In genomic region chr1:156718286-156718949, GRCm38 (mm10) we compare ENCODE assay signal across 8 mouse cellular contexts. TPM values are rescaled to one million over a fixed set of nuclear protein-coding genes. Genes with fewer than 3 reads are reported as not detected.
DNase-seq lines count a peak whose midpoint lies in the region; ATAC-seq and TF ChIP-seq lines count a peak whose summit lies in the region.

No protein-coding gene starts in this region.

- H3K27ac ChIP-seq in CH12.LX (ENCODE audit: insufficient read depth, low read depth) = peak overlapping the region; percentile 25; the same call in 1 of the 2 replicates
- H3K27ac ChIP-seq in embryonic facial prominence, embryonic 10.5 days (replicated peaks) = peak overlapping the region; percentile 97
- H3K27ac ChIP-seq in kidney, embryonic 15.5 days = peak overlapping the region; percentile 95
- peak overlapping the region; percentile 63 for H3K27ac ChIP-seq in lung, embryonic 16.5 days (ENCODE audit: low read length)
- H3K27ac ChIP-seq in olfactory bulb, adult 2 months (ENCODE audit: insufficient read depth, low read depth, low read length) = peak overlapping the region; percentile 23; the same call in 1 of the 2 replicates

- no peaks in the 10 kb centered on the region for H3K9me3 ChIP-seq in CH12.LX (replicated peaks; ENCODE audit: low read length)
- no peaks in the 10 kb centered on the region for H3K9me3 ChIP-seq in embryonic facial prominence, embryonic 10.5 days
- no peaks in the 10 kb centered on the region for H3K9me3 ChIP-seq in kidney, embryonic 15.5 days (replicated peaks)
- H3K9me3 ChIP-seq in lung, embryonic 16.5 days (ENCODE audit: control insufficient read depth, low read length) = no peaks in the 10 kb centered on the region

- no peak for TF ChIP-seq CTCF in CH12.LX (conservative IDR thresholded peaks at IDR 0.05 in 1 of 2, IDR thresholded peaks at IDR 0.05 in 1 of 2; ENCODE audit: low read depth in 2 of 2, low read length in 2 of 2)
- TF ChIP-seq CTCF in olfactory bulb, adult 2 months (IDR thresholded peaks at IDR 0.05; ENCODE audit: insufficient read depth, low read depth, low read length) = no peak

- peak; percentile 33; the same call in 1 of the 2 replicates for TF ChIP-seq POLR2A in CH12.LX (IDR thresholded peaks at IDR 0.05; ENCODE audit: low read depth, low read length)
- TF ChIP-seq POLR2A in olfactory bulb, adult 2 months (IDR thresholded peaks at IDR 0.05; ENCODE audit: insufficient read depth, low read depth, low read length) = no peak

- under 1% methylated on average over 64 of the region's 73 CpGs for WGBS in embryonic facial prominence, embryonic 10.5 days
- under 1% methylated on average over 50 of the region's 73 CpGs for WGBS in kidney, embryonic 15.5 days
- under 1% methylated on average over 53 of the region's 73 CpGs for WGBS in lung, embryonic 16.5 days
- WGBS in olfactory bulb, adult 2 months = under 1% methylated on average over 73 of the region's 73 CpGs

- TF ChIP-seq EP300 in CH12.LX (IDR thresholded peaks at IDR 0.05; ENCODE audit: low read length) = no peak

- in situ Hi-C loops in CH12.LX (cut with MboI; ENCODE audit: low pct_ligation_motif_present, low pct_unique_long_range_greater_than_20kb, low sequenced_read_pairs) = loop anchor here (10.0 kb wide), 1 partner anchor 64 kb away; no protein-coding TSS in a partner anchor

- peaks cover 6% of the 10 kb centered on the region for H3K27me3 ChIP-seq in CH12.LX (replicated peaks)
- H3K27me3 ChIP-seq in embryonic facial prominence, embryonic 10.5 days (replicated peaks; ENCODE audit: low read depth, poor library complexity, severe bottlenecking) = peaks cover 17% of the 10 kb centered on the region
- H3K27me3 ChIP-seq in kidney, embryonic 15.5 days = no peaks in the 10 kb centered on the region
- H3K27me3 ChIP-seq in lung, embryonic 16.5 days (ENCODE audit: control insufficient read depth, insufficient read depth, low read depth, low read length) = no peaks in the 10 kb centered on the region

- TF ChIP-seq RAD21 in CH12.LX (IDR thresholded peaks at IDR 0.05; ENCODE audit: low read depth, low read length) = no peak

- H3K9ac ChIP-seq in CH12.LX (ENCODE audit: insufficient read depth, low read depth) = peak overlapping the region; percentile 53
- peak overlapping the region; percentile 77 for H3K9ac ChIP-seq in kidney, embryonic 15.5 days
- peak overlapping the region; percentile 73 for H3K9ac ChIP-seq in lung, embryonic 16.5 days (ENCODE audit: low read length)

- dilution Hi-C loops in CH12.LX (cut with MboI; ENCODE audit: extremely low pct_ligation_motif_present, extremely low pct_unique_long_range_greater_than_20kb, low sequenced_read_pairs) = no loop called here

- H3K36me3 ChIP-seq in CH12.LX (replicated peaks in 1 of 2; ENCODE audit: control insufficient read depth in 1 of 2, insufficient read depth in 1 of 2, low read length in 1 of 2) = peaks cover 3 to 24% of the 10 kb centered on the region in 2 experiments
- H3K36me3 ChIP-seq in embryonic facial prominence, embryonic 10.5 days (replicated peaks) = peaks cover 18% of the 10 kb centered on the region
- no peaks in the 10 kb centered on the region for H3K36me3 ChIP-seq in kidney, embryonic 15.5 days
- H3K36me3 ChIP-seq in lung, embryonic 16.5 days (ENCODE audit: control insufficient read depth, insufficient read depth, low read length) = no peaks in the 10 kb centered on the region

- peak; percentile 88 for ATAC-seq in kidney, embryonic 15.5 days (replicated peaks; ENCODE audit: low FRiP score)
- ATAC-seq in lung, embryonic 16.5 days (ENCODE audit: low read depth) = peak; percentile 83

- DNase-seq in CH12.LX (ENCODE audit: extremely low read depth) = peak; percentile 38
- peak; percentile 76 to 89 for DNase-seq in adrenal gland, adult (ENCODE audit: inconsistent age in 2 of 2, low spot score in 1 of 2)
- DNase-seq in embryonic facial prominence, embryonic 10.5 days (ENCODE audit: low spot score) = peak; percentile 90
- peak; percentile 32 to 43 for DNase-seq in heart, adult 9 months (ENCODE audit: low spot score in 2 of 2)
- DNase-seq in Muller cell, postnatal 12 days (ENCODE audit: inconsistent ontology term) = no peak

- peak overlapping the region; percentile 75 to 93 (median 89) for H3K4me3 ChIP-seq in CH12.LX (replicated peaks in 1 of 3; ENCODE audit: low read depth in 2 of 3, low read length in 2 of 3, poor library complexity in 1 of 3)
- peak overlapping the region; percentile 70 for H3K4me3 ChIP-seq in embryonic facial prominence, embryonic 10.5 days
- peak overlapping the region; percentile 70 for H3K4me3 ChIP-seq in kidney, embryonic 15.5 days (replicated peaks)
- peak overlapping the region; percentile 56 for H3K4me3 ChIP-seq in lung, embryonic 16.5 days (ENCODE audit: low read length)
- peak overlapping the region; percentile 95 for H3K4me3 ChIP-seq in olfactory bulb, adult 2 months (ENCODE audit: insufficient read depth, low read depth, low read length)

- peak overlapping the region; percentile 92; the same call in 1 of the 2 replicates for H3K4me2 ChIP-seq in CH12.LX (ENCODE audit: insufficient read depth, low read depth, poor library complexity, severe bottlenecking)
- peak overlapping the region; percentile 75 for H3K4me2 ChIP-seq in kidney, embryonic 15.5 days
- H3K4me2 ChIP-seq in lung, embryonic 16.5 days (ENCODE audit: low read depth, low read length) = peak overlapping the region; percentile 77

- peaks cover 2 to 16% of the 10 kb centered on the region in 2 experiments; a peak in 2 of 4 replicates for H3K4me1 ChIP-seq in CH12.LX (ENCODE audit: control insufficient read depth in 1 of 2, insufficient read depth in 2 of 2)
- peaks cover 15% of the 10 kb centered on the region for H3K4me1 ChIP-seq in embryonic facial prominence, embryonic 10.5 days
- peaks cover 33% of the 10 kb centered on the region for H3K4me1 ChIP-seq in kidney, embryonic 15.5 days
- peaks cover 7% of the 10 kb centered on the region for H3K4me1 ChIP-seq in lung, embryonic 16.5 days (replicated peaks; ENCODE audit: control insufficient read depth, insufficient read depth, low read length)
- H3K4me1 ChIP-seq in olfactory bulb, adult 2 months (ENCODE audit: control insufficient read depth, insufficient read depth, low read length) = peaks cover 2% of the 10 kb centered on the region; the same call in 1 of the 2 replicates

- H3K79me2 ChIP-seq in CH12.LX (replicated peaks; ENCODE audit: control insufficient read depth, extremely low read depth, insufficient read depth, poor library complexity, severe bottlenecking) = peaks cover 4% of the 10 kb centered on the region

TF ChIP-seq in CH12.LX, 34 proteins besides CTCF, POLR2A, EP300 and RAD21:
- TF ChIP-seq RCOR1 (conservative IDR thresholded peaks at IDR 0.05; ENCODE audit: low read depth, low read length) = no peak
- peak; percentile 11; the same call in 1 of the 2 replicates for TF ChIP-seq MXI1 (IDR thresholded peaks at IDR 0.05; ENCODE audit: low read depth, low read length)
- no peak for TF ChIP-seq USF1 (IDR thresholded peaks at IDR 0.05; ENCODE audit: low read depth, low read length)
- no peak for TF ChIP-seq USF2 (conservative IDR thresholded peaks at IDR 0.05; ENCODE audit: low read depth, low read length)
- TF ChIP-seq UBTF (IDR thresholded peaks at IDR 0.05; ENCODE audit: low read depth, low read length) = peak; percentile 8; the same call in 1 of the 2 replicates
- TF ChIP-seq ELF1 (IDR thresholded peaks at IDR 0.05; ENCODE audit: low read depth, low read length) = peak; percentile 81
- no peak for TF ChIP-seq ZKSCAN1 (IDR thresholded peaks at IDR 0.05; ENCODE audit: borderline replicate concordance, low read depth, low read length)
- peak; percentile 10; the same call in 1 of the 2 replicates for TF ChIP-seq IRF4 (IDR thresholded peaks at IDR 0.05; ENCODE audit: low read depth, low read length)

RNA-seq across cellular contexts. Expression of gene Fam20b, which starts 0.5 kb away (rescaled TPM):
- total RNA-seq in CH12.LX (2012; rRNA removed) (22.3 and 23.0 TPM in 2 replicates), CH12.LX (2014; rRNA removed) (25.7 and 26.5 TPM in 2 replicates)
- polyA plus RNA-seq in CH12.LX (2012; ENCODE audit: insufficient read length, low read depth) = 19.5 and 21.2 TPM in 2 replicates
- polyA plus RNA-seq in embryonic facial prominence, embryonic 10.5 days (2016; fragmentation: Nextera tagmentation; extraction: Ambion mirVana) = 17.8 and 18.0 TPM in 2 replicates
- polyA plus RNA-seq in kidney, embryonic 15.5 days (2015; fragmentation: Nextera tagmentation; extraction: Ambion mirVana) = 32.0 and 33.5 TPM in 2 replicates
- polyA plus RNA-seq in lung, embryonic 16.5 days (2015; fragmentation: Nextera tagmentation; extraction: Ambion mirVana) = 19.7 and 23.6 TPM in 2 replicates
- 104 TPM in 1 of 2 replicates, not detected in the other for polyA plus RNA-seq in olfactory bulb, adult 2 months (2012; ENCODE audit: insufficient read depth, insufficient read length, low replicate concordance, missing spikeins)

RNA-seq across cellular contexts. Expression of gene Tor3a, which starts 44.3 kb away (rescaled TPM):
- 37.2 and 37.6 TPM in 2 replicates for total RNA-seq in CH12.LX (2012; rRNA removed)
- total RNA-seq in CH12.LX (2014; rRNA removed) = 50.5 and 53.8 TPM in 2 replicates
- 85.7 and 88.6 TPM in 2 replicates for polyA plus RNA-seq in CH12.LX (2012; ENCODE audit: insufficient read length, low read depth)
- polyA plus RNA-seq in embryonic facial prominence, embryonic 10.5 days (2016; fragmentation: Nextera tagmentation; extraction: Ambion mirVana) = 3.5 and 4.6 TPM in 2 replicates
- polyA plus RNA-seq in kidney, embryonic 15.5 days (2015; fragmentation: Nextera tagmentation; extraction: Ambion mirVana) = 16.8 and 17.8 TPM in 2 replicates
- 14.0 and 17.0 TPM in 2 replicates for polyA plus RNA-seq in lung, embryonic 16.5 days (2015; fragmentation: Nextera tagmentation; extraction: Ambion mirVana)
- not detected in 2 replicates for polyA plus RNA-seq in olfactory bulb, adult 2 months (2012; ENCODE audit: insufficient read depth, insufficient read length, low replicate concordance, missing spikeins)

Comparison
In these comparisons a context has a peak if more than half of its experiments do, and no peak if none do; other contexts are left out.
1. H3K27ac ChIP-seq: peak in every context shown above with its lines; median percentile 97 in embryonic facial prominence, embryonic 10.5 days; 95 in kidney, embryonic 15.5 days; 63 in lung, embryonic 16.5 days; 25 in CH12.LX; 23 in olfactory bulb, adult 2 months.